Mouse (Mus musculus) stomach, postnatal 0 days (tissue): Measurements from ENCODE around the gene Grid1.

Experiments
- CTCF ChIP-seq: IDR thresholded peaks from 2 replicates; pipeline ENCODE4 v1.5.1; 2016; ENCODE audit warnings: antibody characterized with exemption, low read depth, mild to moderate bottlenecking, moderate library complexity
- EP300 ChIP-seq: optimal IDR thresholded peaks from 2 replicates; pipeline ENCODE3; 2016; ENCODE audit warnings: antibody characterized with exemption

- no peak for TF ChIP-seq CTCF
- no peak for TF ChIP-seq EP300
These were observed 188.8 kb downstream of the Grid1 start for GRCm38 (mm10) chr14:35008674-35009073.
